Mouse (Mus musculus): ENCODE data around the gene C130074G19Rik. TPM values are rescaled to one million over a fixed set of nuclear protein-coding genes. Genes with fewer than 3 reads are reported as not detected.

Gene C130074G19Rik
- total RNA-seq, 4 experiments from 2014 or later, result 7.1 to 15.3 (median 10.8) TPM

DNA sequence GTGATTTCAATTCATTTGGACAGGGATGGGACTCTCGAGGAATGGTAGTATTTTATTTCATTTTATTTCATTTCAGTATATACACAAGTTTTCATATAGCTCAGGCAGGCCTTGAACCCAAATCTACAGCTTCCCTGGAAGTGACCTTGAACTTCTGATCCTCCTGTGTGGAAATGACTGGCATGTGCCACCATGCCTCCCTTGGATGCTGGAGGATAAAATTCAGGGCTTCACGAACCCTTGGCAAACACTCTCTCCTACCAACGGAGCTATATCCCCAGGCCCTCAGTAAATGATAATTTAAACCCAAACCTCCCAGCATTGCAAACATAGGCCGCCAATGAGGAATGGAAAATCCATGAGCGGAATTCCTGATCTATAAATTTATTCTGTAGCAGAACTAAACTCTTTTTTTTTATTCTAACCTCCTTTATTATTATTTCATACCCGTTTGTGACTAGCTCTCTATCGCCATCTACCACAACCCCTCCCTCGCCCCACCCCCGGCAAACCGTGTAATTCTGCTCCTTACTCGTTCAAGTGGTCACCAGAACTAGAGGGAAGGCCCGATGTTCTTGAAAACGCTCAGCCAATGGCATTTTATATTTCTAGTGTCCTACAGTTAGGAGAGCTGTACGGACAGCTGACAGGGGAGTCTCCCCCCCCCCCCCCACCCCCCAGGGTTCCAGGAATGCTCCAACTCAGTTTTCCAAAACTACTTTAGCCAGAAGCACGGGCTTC lies 38.5 kb downstream of the C130074G19Rik start:
- DNase-seq (ENCODE audit: low spot score in 2 of 2), result no peak

DNA sequence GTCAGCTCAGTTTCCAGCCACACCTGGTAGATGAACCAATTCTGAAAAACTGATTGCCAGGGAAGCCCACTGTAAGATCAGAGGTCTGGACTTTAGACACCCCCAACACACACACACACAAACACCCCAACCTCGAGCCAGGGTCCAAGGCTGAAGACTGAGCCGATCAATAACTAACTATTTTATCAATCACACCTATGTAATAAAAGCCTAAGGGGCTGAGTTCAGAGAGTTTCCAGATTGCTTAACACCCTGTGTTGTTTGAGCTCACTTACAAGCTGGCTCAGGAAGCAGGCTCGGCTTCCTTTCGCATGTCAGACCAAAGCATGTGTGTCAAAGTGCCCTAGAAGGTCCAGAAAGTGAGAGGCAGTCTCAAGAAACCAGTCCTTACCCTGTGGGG lies 45.4 kb downstream of the C130074G19Rik start:
- DNase-seq (ENCODE audit: low spot score in 2 of 2), result no peak

DNA sequence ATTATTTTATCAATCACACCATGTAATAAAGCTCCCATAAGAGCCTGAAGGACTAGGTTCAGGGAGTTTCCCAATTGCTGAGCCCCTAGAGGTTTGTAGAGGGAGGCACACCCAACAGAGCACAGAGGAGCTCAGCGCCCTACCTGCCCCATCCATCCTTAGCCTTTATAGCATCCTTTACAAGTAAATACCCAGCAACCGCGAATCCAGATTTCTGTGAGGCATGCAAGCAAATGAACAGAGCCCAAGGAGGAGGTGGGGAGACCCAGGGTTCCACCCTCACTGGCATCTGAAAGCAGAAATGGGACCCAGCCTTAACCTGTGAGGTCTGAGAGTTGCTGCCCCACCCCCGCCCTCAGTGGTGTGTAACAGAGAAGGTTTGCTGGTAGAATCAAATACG lies 46.7 kb downstream of the C130074G19Rik start:
- DNase-seq (ENCODE audit: low spot score in 2 of 2), result no peak

DNA sequence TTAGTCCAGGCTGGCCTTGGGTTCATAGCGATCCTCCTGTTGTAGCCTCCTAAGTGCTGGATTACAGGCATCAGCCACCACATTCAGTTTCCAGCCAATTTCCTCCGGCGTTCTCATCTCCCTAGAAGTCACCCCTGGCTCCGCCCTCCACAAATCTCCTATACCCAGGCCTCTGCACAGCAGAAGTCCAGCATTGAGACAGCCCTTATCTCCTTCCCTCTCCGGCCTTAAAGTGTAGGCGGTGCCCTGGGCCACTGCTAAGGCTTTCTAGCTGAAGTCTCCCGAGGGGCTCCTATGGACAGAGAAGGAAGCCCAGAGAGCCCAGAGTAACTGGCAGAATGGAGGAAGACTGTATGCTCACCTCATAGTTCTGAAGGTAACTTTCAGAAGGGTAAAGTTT lies 49.5 kb downstream of the C130074G19Rik start:
- DNase-seq (ENCODE audit: low spot score in 2 of 2), result no peak

DNA sequence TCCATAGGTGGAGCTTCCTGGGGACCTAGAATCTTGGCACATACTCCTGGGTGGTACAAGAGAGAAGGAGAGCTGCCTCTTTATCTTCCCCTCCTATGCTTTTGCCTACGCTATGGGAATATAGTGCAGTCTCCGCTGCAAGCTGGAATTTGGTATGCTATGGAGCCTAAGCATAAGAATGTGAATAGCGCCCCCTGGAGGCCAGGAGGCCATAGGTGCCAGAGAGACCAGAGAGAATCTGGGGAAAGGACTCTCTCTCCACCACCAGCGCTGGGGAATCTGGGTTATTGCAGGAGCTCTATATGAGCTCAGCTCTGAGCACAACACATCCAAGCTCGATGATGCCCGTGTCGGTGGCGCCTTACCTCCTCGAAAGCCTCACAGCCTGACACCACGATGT lies 50.8 kb downstream of the C130074G19Rik start:
- DNase-seq (ENCODE audit: low spot score in 2 of 2), result no peak

DNA sequence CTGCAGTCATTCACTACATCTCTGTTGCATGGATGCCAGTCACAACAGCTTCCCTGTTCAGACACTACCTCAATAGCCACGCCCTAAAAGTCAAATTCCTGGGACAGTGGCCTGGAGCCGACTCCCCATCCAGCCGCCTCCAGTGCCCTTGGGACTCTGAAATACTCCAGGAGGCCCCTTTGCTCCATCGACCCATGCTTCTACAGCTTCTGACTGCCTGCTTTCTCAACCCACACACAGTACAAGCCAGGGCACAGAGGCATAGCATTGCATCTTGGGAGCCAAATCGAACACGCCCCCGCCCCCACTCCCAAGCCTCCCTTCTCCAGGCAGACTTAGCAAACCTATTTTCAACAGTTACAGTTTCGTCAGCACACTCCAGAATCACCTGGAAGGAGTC lies 53.1 kb downstream of the C130074G19Rik start:
- no peak for DNase-seq (ENCODE audit: low spot score in 2 of 2)

DNA sequence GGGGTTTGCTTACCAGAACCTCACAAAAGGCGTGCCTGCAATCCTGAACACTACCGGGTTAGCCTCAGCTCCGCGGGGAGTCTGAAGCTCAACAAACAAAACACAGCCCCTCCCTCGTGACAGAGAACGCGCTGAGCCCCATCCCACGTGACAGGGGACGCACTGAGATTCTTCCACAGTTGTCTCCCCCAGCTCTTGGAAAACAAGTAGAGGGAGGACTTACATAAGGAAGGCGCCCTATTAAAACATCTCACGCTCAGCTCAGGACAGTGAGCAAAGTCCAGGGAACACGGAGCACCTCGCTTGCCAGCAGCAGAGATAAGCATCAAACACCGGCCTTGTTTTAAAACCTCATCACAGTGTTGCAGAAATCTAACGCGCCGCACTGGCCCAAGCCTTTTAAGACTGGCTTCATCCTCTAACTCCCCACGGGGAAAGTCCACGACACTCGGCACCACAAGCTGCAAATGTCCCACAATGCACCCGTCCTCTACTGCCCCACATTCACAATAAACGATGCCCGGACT lies 55.8 kb downstream of the C130074G19Rik start:
- no peak for DNase-seq (ENCODE audit: low spot score in 2 of 2)

DNA sequence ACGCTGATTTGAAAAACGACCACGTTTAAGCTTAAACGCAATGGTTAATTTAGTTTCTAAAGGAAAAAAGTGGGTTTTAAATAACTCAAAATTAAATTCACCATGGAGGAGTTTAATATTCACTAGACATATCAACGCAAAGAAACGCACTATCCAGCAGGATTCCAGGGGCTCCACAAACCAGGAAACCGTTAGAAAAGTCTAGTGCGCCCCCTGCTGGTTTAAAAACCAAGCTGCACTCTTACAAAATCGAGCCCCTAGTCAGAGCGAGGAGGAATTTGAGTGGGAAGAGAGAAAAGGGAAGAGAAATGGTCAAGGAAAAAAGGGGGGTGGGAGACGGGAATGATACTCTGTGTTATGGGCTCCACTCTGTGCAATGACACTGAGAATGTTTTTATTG lies 57.9 kb downstream of the C130074G19Rik start:
- DNase-seq (ENCODE audit: low spot score in 2 of 2), result no peak

DNA sequence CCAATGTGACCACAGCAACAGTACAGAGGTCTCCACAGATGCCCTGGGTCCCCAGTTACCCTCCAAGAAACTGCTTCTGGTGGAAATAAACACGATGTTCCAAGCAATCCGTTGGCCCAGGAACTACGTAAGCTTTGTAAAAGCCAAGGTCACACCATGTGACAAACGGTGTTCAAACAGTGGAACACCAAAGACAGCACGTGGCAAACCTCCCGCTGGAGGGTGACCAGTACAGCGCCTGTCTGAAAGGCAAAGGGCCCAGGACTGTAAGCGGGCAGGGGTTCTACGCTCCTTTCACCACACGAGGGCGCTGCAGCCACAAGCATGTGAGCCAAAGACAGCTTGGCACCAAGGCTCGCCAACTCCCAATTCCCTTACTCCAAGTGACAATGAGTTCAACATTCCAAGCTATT lies 58.6 kb downstream of the C130074G19Rik start:
- peak; percentile 83 to 84 for DNase-seq (ENCODE audit: low spot score in 2 of 2)

DNA sequence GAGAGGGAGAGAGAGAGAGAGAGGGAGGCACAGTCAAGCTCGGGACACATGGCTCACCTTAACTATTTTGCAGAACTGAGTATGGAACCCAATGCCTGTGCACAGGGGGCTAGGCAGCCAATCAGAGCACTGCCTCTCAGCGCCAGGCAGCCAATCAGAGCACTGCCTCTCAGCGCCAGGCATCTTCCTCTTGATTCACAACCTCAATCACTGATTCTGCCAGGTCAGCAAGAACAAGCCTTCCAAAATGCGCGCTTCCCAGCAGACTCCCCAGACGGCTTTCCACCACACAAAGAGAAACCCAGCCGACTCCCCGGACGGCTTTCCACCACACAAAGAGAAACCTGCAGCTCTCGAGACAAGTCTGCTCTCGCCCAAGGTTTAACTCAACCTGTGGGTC lies 60.3 kb downstream of the C130074G19Rik start:
- no peak for DNase-seq (ENCODE audit: low spot score in 2 of 2)

Small RNA genes lying within 50 kb of the gene (microRNA-seq; reads per million reads assigned to microRNA genes)
- gene Mir1981, result 204 reads per million, percentile 60 among the genes with 10 or more reads in this experiment

Other genes with a start within 250 kb of the C130074G19Rik start
- 10 to 100 TPM in 2 of 4 experiments, 1 to 10 TPM in 2; 5.9 to 12.1 (median 10.1) TPM for gene Hlx, start 150.6 kb downstream of the C130074G19Rik start, total RNA-seq (2022)
- gene Marc1, start 71.9 kb downstream of the C130074G19Rik start, total RNA-seq (2022), result under 1 TPM in 2 of 4 experiments, not detected in 2; 0.27 to 0.62 TPM
- gene Marc2, start 36.8 kb downstream of the C130074G19Rik start, total RNA-seq (2022), result 100 to 1,000 TPM; 128 to 149 (median 132) TPM
- 1 to 10 TPM; 1.4 to 2.5 (median 1.9) TPM for gene Mark1, start 116.4 kb upstream of the C130074G19Rik start, total RNA-seq (2022)

Data from gastrocnemius, adult 8-10 months (tissue).